Mouse (Mus musculus) ES-Bruce4 (cell line): Measurements from ENCODE around the gene Pcbp2.

Source experiments
- CTCF ChIP-seq: IDR thresholded peaks from one replicate; pipeline ENCODE4 v1.8.1; 2011; ENCODE audit warnings: low read depth, low read length
- EP300 ChIP-seq: IDR thresholded peaks from 2 replicates; pipeline ENCODE4 v1.6.1; 2011; ENCODE audit warnings: low read depth, low read length; ENCODE audit not compliant: insufficient read depth
- POLR2A ChIP-seq: IDR thresholded peaks from one replicate; pipeline ENCODE4 v1.8.1; 2011; ENCODE audit warnings: low read length; ENCODE audit not compliant: insufficient read depth

GRCm38 (mm10) chr15:102470605-102471294, 411 bp downstream of the Pcbp2 start:
- peak; percentile 32 for TF ChIP-seq CTCF
- TF ChIP-seq POLR2A = no peak
- no peak for TF ChIP-seq EP300
